Mouse (Mus musculus): ENCODE data around the gene Hist1h2ao. TPM values are rescaled to one million over a fixed set of nuclear protein-coding genes. Genes with fewer than 3 reads are reported as not detected.

The Hist1h2ao gene
- polyA plus RNA-seq, 1 experiment from 2014 or later: not detected

Small RNAs within 50 kb of the gene (microRNA-seq; reads per million reads assigned to microRNA genes)
- not detected for gene Gm19658
- gene Gm44346: not detected
- gene Gm44466: not detected

Other genes with a start within 250 kb of the Hist1h2ao start
- gene Olfr1364, start 228.7 kb upstream of the Hist1h2ao start, polyA plus RNA-seq (2015; fragmentation: Nextera tagmentation; extraction: Ambion mirVana): not detected in 2 replicates
- gene Olfr1362, start 196.4 kb upstream of the Hist1h2ao start, polyA plus RNA-seq (2015; fragmentation: Nextera tagmentation; extraction: Ambion mirVana): not detected in 2 replicates
- gene Olfr11, start 167.9 kb upstream of the Hist1h2ao start, polyA plus RNA-seq (2015; fragmentation: Nextera tagmentation; extraction: Ambion mirVana): 0.07 TPM in 1 of 2 replicates, not detected in the other
- not detected in 2 replicates for gene Olfr1361, start 147.1 kb upstream of the Hist1h2ao start, polyA plus RNA-seq (2015; fragmentation: Nextera tagmentation; extraction: Ambion mirVana)
- gene Olfr1360, start 133.1 kb upstream of the Hist1h2ao start, polyA plus RNA-seq (2015; fragmentation: Nextera tagmentation; extraction: Ambion mirVana): not detected in 2 replicates
- gene Olfr1359, start 112.4 kb upstream of the Hist1h2ao start, polyA plus RNA-seq (2015; fragmentation: Nextera tagmentation; extraction: Ambion mirVana): not detected in 2 replicates
- 1.4 and 1.5 TPM in 2 replicates for gene Hist1h2bl, start 94.3 kb upstream of the Hist1h2ao start, polyA plus RNA-seq (2015; fragmentation: Nextera tagmentation; extraction: Ambion mirVana)
- gene Hist1h2ai, start 94.0 kb upstream of the Hist1h2ao start, polyA plus RNA-seq (2015; fragmentation: Nextera tagmentation; extraction: Ambion mirVana): 5.9 TPM in 1 of 2 replicates, not detected in the other
- gene Hist1h3h, start 92.8 kb upstream of the Hist1h2ao start, polyA plus RNA-seq (2015; fragmentation: Nextera tagmentation; extraction: Ambion mirVana): 2.7 and 3.3 TPM in 2 replicates
- 1.2 and 1.4 TPM in 2 replicates for gene Hist1h2bm, start 88.4 kb upstream of the Hist1h2ao start, polyA plus RNA-seq (2015; fragmentation: Nextera tagmentation; extraction: Ambion mirVana)
- gene Hist1h4j, start 75.4 kb upstream of the Hist1h2ao start, polyA plus RNA-seq (2015; fragmentation: Nextera tagmentation; extraction: Ambion mirVana): 1.0 and 1.7 TPM in 2 replicates
- gene Hist1h4k, start 60.0 kb upstream of the Hist1h2ao start, polyA plus RNA-seq (2015; fragmentation: Nextera tagmentation; extraction: Ambion mirVana): 0.84 and 3.9 TPM in 2 replicates
- gene Hist1h2ak, start 56.6 kb upstream of the Hist1h2ao start, polyA plus RNA-seq (2015; fragmentation: Nextera tagmentation; extraction: Ambion mirVana): 6.0 and 7.6 TPM in 2 replicates
- 0.73 and 1.1 TPM in 2 replicates for gene Hist1h2bn, start 56.3 kb upstream of the Hist1h2ao start, polyA plus RNA-seq (2015; fragmentation: Nextera tagmentation; extraction: Ambion mirVana)
- gene Hist1h1b, start 29.8 kb upstream of the Hist1h2ao start, polyA plus RNA-seq (2015; fragmentation: Nextera tagmentation; extraction: Ambion mirVana): 3.2 and 5.8 TPM in 2 replicates
- 32.1 and 33.9 TPM in 2 replicates for gene Hist1h3i, start 27.1 kb upstream of the Hist1h2ao start, polyA plus RNA-seq (2015; fragmentation: Nextera tagmentation; extraction: Ambion mirVana)
- gene Hist1h2an, start 23.2 kb upstream of the Hist1h2ao start, polyA plus RNA-seq (2015; fragmentation: Nextera tagmentation; extraction: Ambion mirVana): not detected in 2 replicates
- gene Hist1h2bp, start 23.0 kb upstream of the Hist1h2ao start, polyA plus RNA-seq (2015; fragmentation: Nextera tagmentation; extraction: Ambion mirVana): 0.52 and 1.4 TPM in 2 replicates
- 4.3 and 4.4 TPM in 2 replicates for gene Hist1h2bq, start 268 bp upstream of the Hist1h2ao start, polyA plus RNA-seq (2015; fragmentation: Nextera tagmentation; extraction: Ambion mirVana)
- gene Hist1h4m, start 1.3 kb downstream of the Hist1h2ao start, polyA plus RNA-seq (2015; fragmentation: Nextera tagmentation; extraction: Ambion mirVana): not detected in 2 replicates
- 7.0 and 7.5 TPM in 2 replicates for gene Hist1h4n, start 21.7 kb downstream of the Hist1h2ao start, polyA plus RNA-seq (2015; fragmentation: Nextera tagmentation; extraction: Ambion mirVana)
- gene Hist1h2ap, start 23.0 kb downstream of the Hist1h2ao start, polyA plus RNA-seq (2015; fragmentation: Nextera tagmentation; extraction: Ambion mirVana): 641 and 649 TPM in 2 replicates
- gene Hist1h2br, start 23.3 kb downstream of the Hist1h2ao start, polyA plus RNA-seq (2015; fragmentation: Nextera tagmentation; extraction: Ambion mirVana): 3.9 and 5.2 TPM in 2 replicates
- 16.0 and 16.3 TPM in 2 replicates for gene Zfp184, start 134.6 kb downstream of the Hist1h2ao start, polyA plus RNA-seq (2015; fragmentation: Nextera tagmentation; extraction: Ambion mirVana)
- gene Pom121l2, start 170.7 kb downstream of the Hist1h2ao start, polyA plus RNA-seq (2015; fragmentation: Nextera tagmentation; extraction: Ambion mirVana): not detected in 2 replicates
- gene Prss16, start 199.3 kb downstream of the Hist1h2ao start, polyA plus RNA-seq (2015; fragmentation: Nextera tagmentation; extraction: Ambion mirVana): 0.17 and 0.18 TPM in 2 replicates
- gene Hist1h2ah, start 225.1 kb downstream of the Hist1h2ao start, polyA plus RNA-seq (2015; fragmentation: Nextera tagmentation; extraction: Ambion mirVana): 1.7 TPM in 1 of 2 replicates, not detected in the other
- gene Hist1h2bk, start 225.4 kb downstream of the Hist1h2ao start, polyA plus RNA-seq (2015; fragmentation: Nextera tagmentation; extraction: Ambion mirVana): 2.5 and 3.8 TPM in 2 replicates
- 8.8 and 10.1 TPM in 2 replicates for gene Hist1h4i, start 230.9 kb downstream of the Hist1h2ao start, polyA plus RNA-seq (2015; fragmentation: Nextera tagmentation; extraction: Ambion mirVana)
- gene Hist1h2ag, start 232.5 kb downstream of the Hist1h2ao start, polyA plus RNA-seq (2015; fragmentation: Nextera tagmentation; extraction: Ambion mirVana): 8.4 and 11.4 TPM in 2 replicates
- gene Hist1h2bj, start 232.7 kb downstream of the Hist1h2ao start, polyA plus RNA-seq (2015; fragmentation: Nextera tagmentation; extraction: Ambion mirVana): 2.7 and 3.3 TPM in 2 replicates

Data from neural tube, embryonic 13.5 days (tissue).